In genomic region chr4:114946416-114946815, GRCm38 (mm10) we compare ENCODE assay signal across 24 mouse cellular contexts. TPM values are rescaled to one million over a fixed set of nuclear protein-coding genes. Genes with fewer than 3 reads are reported as not detected.
"Had no signal": no experiment of that assay in that cellular context is flagged by ENCODE, and none has a peak within 500 bp of the region (broad histone marks: within the 10 kb centered on the region; RNA-seq: fewer than 3 reads in every experiment).

No protein-coding gene starts in this region.

- H3K27ac ChIP-seq: liver, embryonic 14.5 days; lung, embryonic 15.5 days; macrophage; neural tube, embryonic 13.5 days; stomach, embryonic 15.5 days; stomach, postnatal 0 days had no signal

- H3K4me1 ChIP-seq: lung, embryonic 15.5 days; stomach, embryonic 15.5 days had no signal

- H3K4me2 ChIP-seq: liver, embryonic 11.5 days; lung, embryonic 15.5 days; neural tube, embryonic 13.5 days; stomach, embryonic 15.5 days had no signal

- H3K9ac ChIP-seq: liver, embryonic 14.5 days; lung, embryonic 15.5 days; neural tube, embryonic 13.5 days; stomach, embryonic 15.5 days had no signal

- H3K9me3 ChIP-seq: lung, embryonic 15.5 days; megakaryocyte, embryonic 14.5 days; neural tube, embryonic 13.5 days; stomach, embryonic 15.5 days had no signal

- H3K36me3 ChIP-seq: lung, embryonic 15.5 days; neural tube, embryonic 13.5 days; stomach, embryonic 15.5 days had no signal

- DNase-seq: lung, adult 2 months; lung, postnatal 14 days; lung, postnatal 36 days; midbrain, embryonic 14.5 days; right cerebral cortex, postnatal 14 days; thymus, adult 2 months; thymus, postnatal 25 days; thymus, postnatal 4 days had no signal

- ATAC-seq: lung, postnatal 0 days had no signal

- H3K4me3 ChIP-seq: lung, embryonic 15.5 days; megakaryocyte, embryonic 14.5 days; neural tube, embryonic 13.5 days; stomach, embryonic 15.5 days had no signal

RNA-seq across cellular contexts. Expression of gene Foxe3, which starts 20.6 kb away (rescaled TPM):
- total RNA-seq: megakaryocyte progenitor cell, adult 5-6 weeks; monocyte, adult 5-6 weeks; neutrophil, adult 5-6 weeks had no signal
- polyA plus RNA-seq: liver, embryonic 11.5 days; liver, embryonic 14.5 days; liver, embryonic 16.5 days; lung, adult 2 months; lung, embryonic 15.5 days; lung, postnatal 0 days; macrophage; midbrain, embryonic 14.5 days; neural tube, embryonic 11.5 days; neural tube, embryonic 13.5 days; spleen, adult 2 months; stomach, embryonic 15.5 days; stomach, postnatal 0 days; urinary bladder, adult 2 months had no signal

RNA-seq across cellular contexts. Expression of gene Foxd2, which starts 37.7 kb away (rescaled TPM):
- polyA plus RNA-seq: liver, embryonic 16.5 days; stomach, postnatal 0 days had no signal

RNA-seq across cellular contexts. Expression of gene Stil, which starts 53.5 kb away (rescaled TPM):
- total RNA-seq: neutrophil, adult 5-6 weeks had no signal
